7 mouse cellular contexts compared by ENCODE assay signal in genomic region chr8:72219541-72220363, GRCm38 (mm10). TPM values are rescaled to one million over a fixed set of nuclear protein-coding genes. Genes with fewer than 3 reads are reported as not detected.
DNase-seq lines count a peak whose midpoint lies in the region; ATAC-seq lines count a peak whose summit lies in the region.

Gene Fam32a, plus strand, starts transcription at chr8:72219730.

- H3K4me1 ChIP-seq in intestine, embryonic 15.5 days (replicated peaks) = peaks cover 11% of the 10 kb centered on the region; the same call in 1 of the 2 replicates
- H3K4me1 ChIP-seq in midbrain, embryonic 10.5 days = peaks cover 16% of the 10 kb centered on the region

- H3K9ac ChIP-seq in intestine, embryonic 15.5 days = peak within 1 kb of the TSS; percentile 73

- H3K9me3 ChIP-seq in intestine, embryonic 15.5 days = no peaks in the 10 kb centered on the region
- no peaks in the 10 kb centered on the region for H3K9me3 ChIP-seq in midbrain, embryonic 10.5 days (replicated peaks)

- ATAC-seq in intestine, embryonic 15.5 days = peak; percentile 99

- 11% methylated on average over 39 of the region's 39 CpGs for WGBS in intestine, embryonic 15.5 days
- 22% methylated on average over 39 of the region's 39 CpGs for WGBS in midbrain, embryonic 10.5 days

- peak within 1 kb of the TSS; percentile 79 for H3K27ac ChIP-seq in intestine, embryonic 15.5 days
- H3K27ac ChIP-seq in midbrain, embryonic 10.5 days (replicated peaks) = peak within 1 kb of the TSS; percentile 91

- intact Hi-C loops in gastrocnemius, postnatal 36 days (cut with DNase I) = loop anchor here (5.0 kb wide), 1 partner anchor 37 kb away; no protein-coding TSS in a partner anchor
- intact Hi-C loops in left cerebral cortex, postnatal 25 days (cut with DNase I) = no loop called here

- peak within 1 kb of the TSS; percentile 70 for H3K4me2 ChIP-seq in intestine, embryonic 15.5 days (replicated peaks)

- peak within 1 kb of the TSS; percentile 74 for H3K4me3 ChIP-seq in intestine, embryonic 15.5 days (replicated peaks)
- H3K4me3 ChIP-seq in midbrain, embryonic 10.5 days = peak within 1 kb of the TSS; percentile 92

- H3K36me3 ChIP-seq in intestine, embryonic 15.5 days = peaks cover 29% of the 10 kb centered on the region
- H3K36me3 ChIP-seq in midbrain, embryonic 10.5 days = peaks cover 38% of the 10 kb centered on the region

- DNase-seq in adrenal gland, adult 2 months = peak; percentile 90
- peak; percentile 96 for DNase-seq in embryo, embryonic 11.5 days (ENCODE audit: low read depth, low spot score)
- DNase-seq in gastrocnemius, postnatal 36 days = peak; percentile 72 to 80
- DNase-seq in left cerebral cortex, postnatal 25 days (ENCODE audit: low spot score in 2 of 2) = peak; percentile 91 to 95
- peak; percentile 94 for DNase-seq in midbrain, embryonic 10.5 days (ENCODE audit: low spot score)
- DNase-seq in right cerebral cortex, postnatal 4 days = peak; percentile 78

- no peaks in the 10 kb centered on the region for H3K27me3 ChIP-seq in intestine, embryonic 15.5 days (replicated peaks)
- no peaks in the 10 kb centered on the region; the same call in 1 of the 2 replicates for H3K27me3 ChIP-seq in midbrain, embryonic 10.5 days (ENCODE audit: low read depth, poor library complexity, severe bottlenecking)

RNA-seq across cellular contexts. Expression of gene Fam32a, which starts in this region (rescaled TPM):
- total RNA-seq in adrenal gland, adult 2 months (2021) = 10 to 100 TPM; 58.6 to 63.8 TPM
- polyA plus RNA-seq in adrenal gland, adult 2 months (2012; rRNA removed) = 21.0 and 23.3 TPM in 2 replicates
- total RNA-seq in gastrocnemius, postnatal 36 days (2021) = 1 to 10 TPM; 8.3 to 8.6 TPM
- polyA plus RNA-seq in intestine, embryonic 15.5 days (2015; fragmentation: Nextera tagmentation; extraction: Ambion mirVana) = 70.9 and 72.8 TPM in 2 replicates
- total RNA-seq in left cerebral cortex, postnatal 25 days (2021) = 10 to 100 TPM; 54.4 to 54.8 TPM
- 75.2 and 83.1 TPM in 2 replicates for polyA plus RNA-seq in midbrain, embryonic 10.5 days (2016; fragmentation: Nextera tagmentation; extraction: Ambion mirVana)

Comparison
In these comparisons a context has a peak if more than half of its experiments do, and no peak if none do; other contexts are left out.
1. Peak in every context shown above with its lines: DNase-seq, ATAC-seq, H3K4me3 ChIP-seq and H3K27ac ChIP-seq.
2. RNA of gene Fam32a (total RNA-seq): 58.6 to 63.8 TPM in adrenal gland, adult 2 months and 54.4 to 54.8 TPM in left cerebral cortex, postnatal 25 days; 8.3 to 8.6 TPM in gastrocnemius, postnatal 36 days; every median in the first group is over 4 times any median in the second.